Mouse (Mus musculus) stomach, embryonic 14.5 days (tissue): ENCODE data around the gene Snrnp25. TPM values are rescaled to one million over a fixed set of nuclear protein-coding genes. Genes with fewer than 3 reads are reported as not detected.

Experiments
- ATAC-seq: fragments of 200-750 bp; cut with Nextera tagmentation; 2 replicates; pipeline ENCODE4 v1.8.0; 2017; ENCODE audit warnings: low read depth, moderate TSS enrichment; ENCODE audit not compliant: insufficient number of reproducible peaks, insufficient read depth, low FRiP score
- H3K27ac ChIP-seq: fragments of 300-500 bp; sonication (generic); 2 replicates; pipeline ENCODE4 v1.5.1; 2014; ENCODE audit warnings: mild to moderate bottlenecking, low read length, moderate library complexity, mixed read lengths
- H3K27me3 ChIP-seq: fragments of 300-500 bp; sonication (generic); 2 replicates; pipeline ENCODE4 v1.6.1; 2014; ENCODE audit warnings: low read length, control low read depth, mixed read lengths; ENCODE audit not compliant: control insufficient read depth, insufficient read depth
- H3K36me3 ChIP-seq: fragments of 300-500 bp; sonication (generic); 2 replicates; pipeline ENCODE4 v1.6.1; 2014; ENCODE audit warnings: mild to moderate bottlenecking, control low read depth, low read length, moderate library complexity, mixed read lengths; ENCODE audit not compliant: control insufficient read depth, insufficient read depth
- H3K4me1 ChIP-seq: fragments of 300-500 bp; sonication (generic); 2 replicates; pipeline ENCODE4 v1.6.1; 2014; ENCODE audit warnings: low read length, control low read depth, mixed read lengths; ENCODE audit not compliant: control insufficient read depth, insufficient read depth
- H3K4me2 ChIP-seq: fragments of 300-500 bp; sonication (generic); replicated peaks from 2 replicates; pipeline ENCODE4 v1.6.1; 2014; ENCODE audit warnings: low read depth, low read length, control low read depth
- H3K4me3 ChIP-seq: fragments of 300-500 bp; sonication (generic); 2 replicates; pipeline ENCODE4 v1.5.1; 2014; ENCODE audit warnings: low read depth, low read length, control low read depth
- H3K9ac ChIP-seq: fragments of 300-500 bp; sonication (generic); replicated peaks from 2 replicates; pipeline ENCODE4 v1.6.1; 2014; ENCODE audit warnings: low read depth, mild to moderate bottlenecking, control low read depth, low read length, moderate library complexity, mixed read lengths
- H3K9me3 ChIP-seq: fragments of 300-500 bp; sonication (generic); 2 replicates; pipeline ENCODE4 v1.6.1; 2016; ENCODE audit warnings: low read depth, low read length, control low read depth; ENCODE audit not compliant: control insufficient read depth
- whole genome bisulfite sequencing: fragments of 180-500 bp; shearing (Covaris S2); extraction: QIAGEN DNeasy Blood & Tissue Kit; methylation state at CpG from one replicate; pipeline ENCODE4 v1.1.7; 2014; 5-methylcytosine and 5-hydroxymethylcytosine counted together
- polyA plus RNA-seq: library from polyadenylated mRNA; unstranded; fragments of >200 nt; fragmentation: Nextera tagmentation; extraction: Ambion mirVana; gene quantifications from 2 replicates; pipeline ENCODE4 v1.2.1, GENCODE M21; 2014

Gene Snrnp25
- polyA plus RNA-seq, 1 experiment from 2014 or later: 60.4 TPM

- Histone ChIP-seq H3K27ac (no peak overlapping the region), H3K9ac (no peak overlapping the region)
Measured at GRCm38 (mm10) chr11:32189434-32189833, 15.8 kb upstream of the Snrnp25 start.

GRCm38 (mm10) chr11:32190119-32190518, 15.1 kb upstream of the Snrnp25 start:
- no peak overlapping the region for H3K4me2 ChIP-seq
- no peak overlapping the region for H3K27ac ChIP-seq
- H3K27me3 ChIP-seq: no peaks in the 10 kb centered on the region
- ATAC-seq: no peak
- no peaks in the 10 kb centered on the region for H3K9me3 ChIP-seq
- no peak overlapping the region for H3K9ac ChIP-seq
- 84% methylated on average over 9 of the region's 9 CpGs for WGBS
- no peaks in the 10 kb centered on the region for H3K4me1 ChIP-seq
- no peak overlapping the region for H3K4me3 ChIP-seq
- no peaks in the 10 kb centered on the region for H3K36me3 ChIP-seq

More at GRCm38 (mm10) chr11:32189434-32189833, 15.8 kb upstream of the Snrnp25 start:
- Histone ChIP-seq H3K9me3 (no peaks in the 10 kb centered on the region), H3K4me2 (no peak overlapping the region), H3K36me3 (no peaks in the 10 kb centered on the region), H3K27me3 (no peaks in the 10 kb centered on the region), H3K4me1 (no peaks in the 10 kb centered on the region), H3K4me3 (no peak overlapping the region)
- 68% methylated on average over 5 of the region's 5 CpGs for WGBS
- ATAC-seq: no peak

GRCm38 (mm10) chr11:32190603-32191110, 14.6 kb upstream of the Snrnp25 start:
- H3K9ac ChIP-seq: no peak overlapping the region
- no peaks in the 10 kb centered on the region for H3K27me3 ChIP-seq
- ATAC-seq: no peak
- no peaks in the 10 kb centered on the region for H3K36me3 ChIP-seq
- H3K4me3 ChIP-seq: no peak overlapping the region
- H3K4me2 ChIP-seq: no peak overlapping the region
- no peak overlapping the region for H3K27ac ChIP-seq
- no peaks in the 10 kb centered on the region for H3K9me3 ChIP-seq
- 77% methylated on average over 13 of the region's 13 CpGs for WGBS
- H3K4me1 ChIP-seq: no peaks in the 10 kb centered on the region

GRCm38 (mm10) chr11:32193156-32193555, 12.1 kb upstream of the Snrnp25 start:
- Histone ChIP-seq H3K4me2 (no peak overlapping the region), H3K27ac (no peak overlapping the region), H3K36me3 (no peaks in the 10 kb centered on the region), H3K9ac (no peak overlapping the region), H3K4me1 (no peaks in the 10 kb centered on the region), H3K4me3 (no peak overlapping the region), H3K9me3 (no peaks in the 10 kb centered on the region), H3K27me3 (no peaks in the 10 kb centered on the region)
- 86% methylated on average over 10 of the region's 10 CpGs for WGBS
- no peak for ATAC-seq

GRCm38 (mm10) chr11:32194086-32194485, 11.1 kb upstream of the Snrnp25 start:
- H3K4me3 ChIP-seq: no peak overlapping the region
- no peaks in the 10 kb centered on the region for H3K9me3 ChIP-seq
- 80% methylated on average over 10 of the region's 10 CpGs for WGBS
- no peaks in the 10 kb centered on the region for H3K36me3 ChIP-seq
- no peak overlapping the region for H3K9ac ChIP-seq
- no peak for ATAC-seq
- H3K4me2 ChIP-seq: no peak overlapping the region
- H3K27me3 ChIP-seq: no peaks in the 10 kb centered on the region
- H3K27ac ChIP-seq: no peak overlapping the region
- H3K4me1 ChIP-seq: no peaks in the 10 kb centered on the region

- no peak overlapping the region for H3K4me2 ChIP-seq
- no peak for ATAC-seq
Measured at GRCm38 (mm10) chr11:32194626-32195025, 10.6 kb upstream of the Snrnp25 start.

GRCm38 (mm10) chr11:32195867-32196540, 9.2 kb upstream of the Snrnp25 start:
- ATAC-seq: no peak
- Histone ChIP-seq H3K27me3 (no peaks in the 10 kb centered on the region), H3K27ac (no peak overlapping the region), H3K4me1 (no peaks in the 10 kb centered on the region), H3K36me3 (no peaks in the 10 kb centered on the region), H3K4me3 (no peak overlapping the region), H3K9ac (no peak overlapping the region), H3K9me3 (no peaks in the 10 kb centered on the region), H3K4me2 (no peak overlapping the region)
- WGBS: 37% methylated on average over 11 of the region's 11 CpGs

More at GRCm38 (mm10) chr11:32194626-32195025, 10.6 kb upstream of the Snrnp25 start:
- no peaks in the 10 kb centered on the region for H3K36me3 ChIP-seq
- H3K9ac ChIP-seq: no peak overlapping the region
- H3K9me3 ChIP-seq: no peaks in the 10 kb centered on the region
- no peaks in the 10 kb centered on the region for H3K27me3 ChIP-seq
- H3K27ac ChIP-seq: no peak overlapping the region
- H3K4me3 ChIP-seq: no peak overlapping the region
- H3K4me1 ChIP-seq: no peaks in the 10 kb centered on the region
- WGBS: 85% methylated on average over 5 of the region's 5 CpGs

GRCm38 (mm10) chr11:32196727-32197126, 8.5 kb upstream of the Snrnp25 start:
- Histone ChIP-seq H3K4me1 (no peaks in the 10 kb centered on the region), H3K27me3 (no peaks in the 10 kb centered on the region), H3K4me2 (no peak overlapping the region), H3K9ac (no peak overlapping the region), H3K4me3 (no peak overlapping the region), H3K9me3 (no peaks in the 10 kb centered on the region), H3K27ac (no peak overlapping the region), H3K36me3 (no peaks in the 10 kb centered on the region)
- no peak for ATAC-seq
- 54% methylated on average over 6 of the region's 6 CpGs for WGBS

- no peak for ATAC-seq
Measured at GRCm38 (mm10) chr11:32197766-32198165, 7.4 kb upstream of the Snrnp25 start.

More at GRCm38 (mm10) chr11:32197766-32198165, 7.4 kb upstream of the Snrnp25 start:
- H3K9me3 ChIP-seq: no peaks in the 10 kb centered on the region
- WGBS: 23% methylated on average over 3 of the region's 3 CpGs
- H3K27ac ChIP-seq: no peak overlapping the region
- no peaks in the 10 kb centered on the region for H3K27me3 ChIP-seq
- H3K4me3 ChIP-seq: no peak overlapping the region
- no peaks in the 10 kb centered on the region for H3K36me3 ChIP-seq
- H3K9ac ChIP-seq: no peak overlapping the region
- H3K4me1 ChIP-seq: no peaks in the 10 kb centered on the region
- H3K4me2 ChIP-seq: no peak overlapping the region
